Mouse (Mus musculus) left cerebral cortex, adult 9 months (tissue): ENCODE measurements at regions not wholly inside any gene's neighbourhood (a gene's known extent, or its start where the extent isn't known, plus 50 kb on each side); places are given as distances from the start of the nearest gene placed in this dataset.
"Not testable (repeated sequence)": the region's sequence is repeated elsewhere in the genome, so short reads cannot be mapped to it uniquely, and the experiment has no call there.

ENCODE experiments used
- DNase-seq, 2 experiments: peaks; one replicate each; pipeline ENCODE4 v3.0.0; 2022; ENCODE audit warnings: low spot score in 2 of 2

GRCm38 (mm10) chr2:107869304-107869958 lies 579.0 kb downstream of the Kcna4 start:
- peak; percentile 25 to 33 for DNase-seq

GRCm38 (mm10) chr2:107879663-107880062 lies 589.2 kb downstream of the Kcna4 start:
- no peak for DNase-seq

- no peak for DNase-seq
These were observed 595.8 kb downstream of the Kcna4 start for GRCm38 (mm10) chr2:107886063-107886762.

- no peak for DNase-seq
These were observed 597.8 kb downstream of the Kcna4 start for GRCm38 (mm10) chr2:107888245-107888644.

- DNase-seq, result peak in 1 of 2 experiments; percentile 4
These were observed 634.7 kb downstream of the Kcna4 start for GRCm38 (mm10) chr2:107925116-107925515.

- no peak for DNase-seq
These were observed 636.2 kb downstream of the Kcna4 start for GRCm38 (mm10) chr2:107926606-107927005.

GRCm38 (mm10) chr2:107935336-107935735 lies 644.9 kb downstream of the Kcna4 start:
- no peak for DNase-seq

GRCm38 (mm10) chr2:107935775-107936174 lies 645.3 kb downstream of the Kcna4 start:
- no peak for DNase-seq

GRCm38 (mm10) chr2:107941374-107941773 lies 650.9 kb downstream of the Kcna4 start:
- DNase-seq, result no peak

GRCm38 (mm10) chr2:107945837-107946451 lies 655.5 kb downstream of the Kcna4 start:
- peak in 1 of 2 experiments; percentile 28 for DNase-seq

- not testable (repeated sequence) for DNase-seq
These were observed 665.2 kb downstream of the Kcna4 start for GRCm38 (mm10) chr2:107955608-107956127.

- not testable (repeated sequence) for DNase-seq
These were observed 673.5 kb downstream of the Kcna4 start for GRCm38 (mm10) chr2:107963921-107964320.

- DNase-seq, result no peak
These were observed 674.4 kb downstream of the Kcna4 start for GRCm38 (mm10) chr2:107964841-107965240.

GRCm38 (mm10) chr2:107965336-107966306 lies 675.2 kb downstream of the Kcna4 start:
- peak in 1 of 2 experiments; percentile 8 for DNase-seq

- DNase-seq, result no peak
These were observed 678.1 kb downstream of the Kcna4 start for GRCm38 (mm10) chr2:107968526-107968925.

GRCm38 (mm10) chr2:107969526-107969925 lies 679.1 kb downstream of the Kcna4 start:
- DNase-seq, result no peak

GRCm38 (mm10) chr2:107973528-107973927 lies 683.1 kb downstream of the Kcna4 start:
- DNase-seq, result peak in 1 of 2 experiments; percentile 40

- DNase-seq, result no peak
These were observed 704.4 kb downstream of the Kcna4 start for GRCm38 (mm10) chr2:107994831-107995230.

- DNase-seq, result no peak
These were observed 721.1 kb downstream of the Kcna4 start for GRCm38 (mm10) chr2:108011534-108011933.

- no peak for DNase-seq
These were observed 732.8 kb downstream of the Kcna4 start for GRCm38 (mm10) chr2:108023206-108023605.

GRCm38 (mm10) chr2:108030657-108031056 lies 740.2 kb downstream of the Kcna4 start:
- DNase-seq, result no peak
